Mouse (Mus musculus) liver, embryonic 13.5 days (tissue): ENCODE measurements around the gene St8sia6. TPM values are rescaled to one million over a fixed set of nuclear protein-coding genes. Genes with fewer than 3 reads are reported as not detected.
"Not testable (repeated sequence)": the region's sequence is repeated elsewhere in the genome, so short reads cannot be mapped to it uniquely, and the experiment has no call there.

Source experiments
- ATAC-seq: fragments of 200-750 bp; cut with Nextera tagmentation; 2 replicates; pipeline ENCODE4 v1.8.0; 2017; ENCODE audit warnings: low read depth, mild to moderate bottlenecking, moderate number of reproducible peaks, moderate library complexity
- DNase-seq: peaks from one replicate; pipeline ENCODE4 v3.0.0; 2022
- H3K27ac ChIP-seq: fragments of 300-500 bp; sonication (generic); 2 replicates; pipeline ENCODE4 v1.5.1; 2015; ENCODE audit warnings: moderate library complexity, mild to moderate bottlenecking, inconsistent platforms
- H3K27me3 ChIP-seq: fragments of 300-500 bp; sonication (generic); 2 replicates; pipeline ENCODE4 v1.6.1; 2015; ENCODE audit warnings: mild to moderate bottlenecking, inconsistent platforms
- H3K36me3 ChIP-seq: fragments of 300-500 bp; sonication (generic); 2 replicates; pipeline ENCODE4 v1.6.1; 2015; ENCODE audit warnings: mild to moderate bottlenecking, inconsistent platforms
- H3K4me1 ChIP-seq: fragments of 300-500 bp; sonication (generic); replicated peaks from 2 replicates; pipeline ENCODE4 v1.6.1; 2015; ENCODE audit warnings: inconsistent platforms
- H3K4me2 ChIP-seq: fragments of 300-500 bp; sonication (generic); 2 replicates; pipeline ENCODE4 v1.6.1; 2015; ENCODE audit warnings: inconsistent platforms, mild to moderate bottlenecking, moderate library complexity
- H3K4me3 ChIP-seq: fragments of 300-500 bp; sonication (generic); replicated peaks from 2 replicates; pipeline ENCODE4 v1.5.1; 2015; ENCODE audit warnings: mild to moderate bottlenecking, inconsistent platforms
- H3K9ac ChIP-seq: fragments of 300-500 bp; sonication (generic); 2 replicates; pipeline ENCODE4 v1.6.1; 2015; ENCODE audit warnings: mild to moderate bottlenecking, inconsistent platforms
- H3K9me3 ChIP-seq: fragments of 300-500 bp; sonication (generic); replicated peaks from 2 replicates; pipeline ENCODE4 v1.6.1; 2016; ENCODE audit warnings: inconsistent platforms
- WGBS: fragments of 180-500 bp; shearing (Covaris S2); methylation state at CpG from one replicate; pipeline ENCODE4 v1.1.7; 2015; ENCODE audit not compliant: insufficient replicate concordance; 5-methylcytosine and 5-hydroxymethylcytosine counted together
- polyA plus RNA-seq: library from polyadenylated mRNA; unstranded; fragments of >200 nt; fragmentation: Nextera tagmentation; extraction: Ambion mirVana; gene quantifications from 2 replicates; pipeline ENCODE4 v1.2.1, GENCODE M21; 2015

St8sia6 gene
- polyA plus RNA-seq, 1 experiment from 2014 or later = not detected

DNA sequence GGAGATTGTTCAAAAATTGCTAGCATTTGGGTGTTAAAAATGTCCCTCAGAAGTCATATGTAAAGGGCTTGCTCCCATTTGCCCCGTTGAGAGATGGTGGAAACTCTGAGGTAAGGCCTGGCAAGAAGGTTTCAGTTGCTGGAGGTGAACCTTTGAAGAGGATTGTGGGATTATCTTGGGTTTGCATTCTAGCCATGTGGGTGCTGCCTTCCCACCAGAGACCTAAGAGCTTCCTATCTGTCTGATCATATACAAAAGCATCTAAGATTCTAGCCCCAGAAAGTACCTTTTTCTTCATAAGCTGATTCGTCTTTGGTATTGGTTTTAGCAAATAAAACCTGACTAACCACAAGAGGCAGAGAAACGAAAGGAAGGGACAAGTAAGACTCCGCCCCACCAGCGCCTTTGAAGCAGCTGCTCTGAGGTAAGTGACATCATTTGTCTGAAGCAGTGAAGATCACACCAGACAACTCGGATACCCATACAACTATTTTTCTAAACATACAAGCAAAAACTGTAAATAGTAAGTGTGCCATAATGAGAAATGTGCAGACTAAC is 75.2 kb downstream of the St8sia6 start:
- ATAC-seq (no peak), DNase-seq (no peak)
- no peaks in the 10 kb centered on the region for H3K9me3 ChIP-seq
- 47% methylated on average over 6 of the region's 6 CpGs for WGBS
- H3K4me1 ChIP-seq = no peaks in the 10 kb centered on the region
- H3K4me3 ChIP-seq = no peak overlapping the region
- H3K27me3 ChIP-seq = no peaks in the 10 kb centered on the region
- no peak overlapping the region for H3K9ac ChIP-seq
- no peaks in the 10 kb centered on the region for H3K36me3 ChIP-seq
- no peak overlapping the region for H3K27ac ChIP-seq
- no peak overlapping the region for H3K4me2 ChIP-seq

DNA sequence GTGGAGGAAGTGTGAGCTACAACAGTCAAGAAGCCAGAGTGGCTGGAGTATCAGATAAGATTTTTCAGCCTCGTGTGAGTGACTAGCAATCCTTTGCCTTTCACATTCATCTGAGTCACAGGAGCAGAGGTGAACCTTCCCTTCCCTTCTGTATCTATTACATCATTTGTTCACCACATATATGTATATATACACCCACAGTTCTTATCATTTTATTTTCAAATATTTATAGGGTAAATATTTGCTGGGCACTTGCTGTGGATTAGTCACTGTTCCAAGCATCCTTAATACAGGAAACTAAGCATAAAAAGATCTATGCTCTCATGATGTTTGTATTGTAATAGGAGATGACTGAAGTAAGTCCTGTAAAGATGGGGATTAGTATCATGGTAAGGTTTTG is 85.1 kb downstream of the St8sia6 start:
- WGBS = 8% methylated on average over 1 of the region's 1 CpGs
- Histone ChIP-seq H3K4me2 (no peak overlapping the region), H3K27me3 (no peaks in the 10 kb centered on the region), H3K9ac (no peak overlapping the region), H3K4me3 (no peak overlapping the region), H3K4me1 (no peaks in the 10 kb centered on the region), H3K27ac (no peak overlapping the region), H3K36me3 (no peaks in the 10 kb centered on the region), H3K9me3 (no peaks in the 10 kb centered on the region)
- ATAC-seq (no peak), DNase-seq (no peak)

DNA sequence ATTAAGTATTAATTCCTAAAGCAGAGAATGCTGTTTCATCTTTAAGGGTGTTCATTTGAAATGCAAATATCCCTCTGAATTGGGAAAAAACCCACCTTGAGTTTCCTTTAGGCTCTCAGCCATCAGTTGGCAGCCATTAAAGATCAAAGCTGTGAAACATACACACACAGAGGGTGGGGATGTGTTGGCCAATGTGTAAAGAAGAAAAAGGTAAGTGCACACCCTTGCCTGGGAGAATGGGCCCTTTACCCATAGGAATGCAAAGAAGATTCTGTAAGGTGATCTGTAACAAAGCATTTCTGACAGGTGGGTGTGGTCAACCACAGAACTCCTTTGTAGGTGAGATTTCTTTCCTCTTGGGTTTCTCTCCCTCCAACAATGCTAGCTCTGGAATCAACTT is 96.3 kb downstream of the St8sia6 start:
- no peak for ATAC-seq
- H3K4me1 ChIP-seq = no peaks in the 10 kb centered on the region
- DNase-seq = no peak
- H3K9ac ChIP-seq = no peak overlapping the region
- no peaks in the 10 kb centered on the region for H3K27me3 ChIP-seq
- H3K4me2 ChIP-seq = no peak overlapping the region
- H3K27ac ChIP-seq = no peak overlapping the region
- no peaks in the 10 kb centered on the region for H3K36me3 ChIP-seq
- no peak overlapping the region for H3K4me3 ChIP-seq
- no peaks in the 10 kb centered on the region for H3K9me3 ChIP-seq

DNA sequence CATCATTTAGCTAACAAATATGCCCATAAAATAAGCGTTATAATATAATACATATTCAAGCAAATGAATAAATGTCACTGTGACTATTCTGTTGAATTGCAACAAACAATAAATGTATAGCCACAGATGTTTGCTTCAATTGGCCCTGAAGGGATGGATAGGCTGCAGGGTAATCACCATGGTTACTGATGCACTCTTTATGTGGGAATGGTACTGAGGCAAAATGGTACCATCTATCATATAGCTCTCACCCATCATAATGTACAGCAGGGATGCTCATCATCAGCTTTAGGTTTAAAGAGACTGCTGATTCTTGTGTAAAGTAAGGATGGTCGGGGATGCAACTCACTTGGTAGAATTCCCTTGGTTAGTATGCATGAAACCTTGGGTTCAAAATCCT is 99.4 kb downstream of the St8sia6 start:
- DNase-seq (no peak), ATAC-seq (no peak)
- Histone ChIP-seq H3K4me2 (no peak overlapping the region), H3K27me3 (no peaks in the 10 kb centered on the region), H3K9me3 (no peaks in the 10 kb centered on the region), H3K4me3 (no peak overlapping the region), H3K27ac (no peak overlapping the region), H3K4me1 (no peaks in the 10 kb centered on the region), H3K36me3 (no peaks in the 10 kb centered on the region), H3K9ac (no peak overlapping the region)
- 43% methylated on average over 2 of the region's 2 CpGs for WGBS

DNA sequence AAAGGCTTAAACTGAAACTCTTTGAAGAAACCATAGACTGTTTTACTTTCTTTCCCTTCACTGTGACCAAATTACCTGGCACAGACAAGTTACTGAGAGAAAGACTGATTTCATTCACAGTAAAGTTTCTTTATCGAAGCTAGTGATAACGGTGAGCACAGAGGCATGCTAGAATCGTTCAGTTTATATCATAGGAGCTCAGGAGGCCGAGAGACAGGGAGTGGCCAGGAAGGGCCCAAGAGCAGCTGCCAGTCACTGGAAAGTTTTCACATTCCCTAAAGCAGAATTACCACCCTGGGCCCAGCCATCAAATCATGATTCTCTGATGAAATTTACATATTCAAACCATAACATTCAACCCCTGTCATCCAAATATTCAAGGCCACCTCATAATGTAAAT is 109.5 kb downstream of the St8sia6 start:
- H3K9me3 ChIP-seq = no peaks in the 10 kb centered on the region
- H3K27ac ChIP-seq = no peak overlapping the region
- no peak for ATAC-seq
- H3K4me2 ChIP-seq = no peak overlapping the region
- no peak overlapping the region for H3K4me3 ChIP-seq
- WGBS = 40% methylated on average over 4 of the region's 4 CpGs
- H3K4me1 ChIP-seq = no peaks in the 10 kb centered on the region
- no peak for DNase-seq
- H3K9ac ChIP-seq = no peak overlapping the region
- no peaks in the 10 kb centered on the region for H3K27me3 ChIP-seq
- no peaks in the 10 kb centered on the region for H3K36me3 ChIP-seq

DNA sequence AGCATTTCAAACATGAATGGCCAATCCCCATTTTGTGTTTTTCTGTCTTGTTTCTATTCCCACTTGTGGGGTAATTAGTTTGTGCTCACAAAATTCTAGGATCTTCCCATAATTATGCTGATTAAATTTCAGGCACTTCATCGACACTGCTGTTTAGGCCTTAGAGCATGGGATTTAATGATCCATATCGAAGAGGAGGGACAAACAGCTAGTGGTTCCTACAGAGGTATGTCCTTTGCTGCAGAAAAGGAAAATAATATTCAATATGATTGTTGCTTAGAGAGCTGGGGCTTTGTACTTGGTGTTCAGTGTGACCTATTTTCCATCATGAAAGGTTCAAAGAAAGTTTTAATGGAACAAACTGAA is 110.7 kb downstream of the St8sia6 start:
- DNase-seq (no peak), ATAC-seq (no peak)
- no peak overlapping the region for H3K9ac ChIP-seq
- no peaks in the 10 kb centered on the region for H3K4me1 ChIP-seq
- H3K27me3 ChIP-seq = no peaks in the 10 kb centered on the region
- WGBS = 67% methylated on average over 2 of the region's 2 CpGs
- no peak overlapping the region for H3K27ac ChIP-seq
- H3K4me2 ChIP-seq = no peak overlapping the region
- no peaks in the 10 kb centered on the region for H3K36me3 ChIP-seq
- no peaks in the 10 kb centered on the region for H3K9me3 ChIP-seq
- H3K4me3 ChIP-seq = no peak overlapping the region

DNA sequence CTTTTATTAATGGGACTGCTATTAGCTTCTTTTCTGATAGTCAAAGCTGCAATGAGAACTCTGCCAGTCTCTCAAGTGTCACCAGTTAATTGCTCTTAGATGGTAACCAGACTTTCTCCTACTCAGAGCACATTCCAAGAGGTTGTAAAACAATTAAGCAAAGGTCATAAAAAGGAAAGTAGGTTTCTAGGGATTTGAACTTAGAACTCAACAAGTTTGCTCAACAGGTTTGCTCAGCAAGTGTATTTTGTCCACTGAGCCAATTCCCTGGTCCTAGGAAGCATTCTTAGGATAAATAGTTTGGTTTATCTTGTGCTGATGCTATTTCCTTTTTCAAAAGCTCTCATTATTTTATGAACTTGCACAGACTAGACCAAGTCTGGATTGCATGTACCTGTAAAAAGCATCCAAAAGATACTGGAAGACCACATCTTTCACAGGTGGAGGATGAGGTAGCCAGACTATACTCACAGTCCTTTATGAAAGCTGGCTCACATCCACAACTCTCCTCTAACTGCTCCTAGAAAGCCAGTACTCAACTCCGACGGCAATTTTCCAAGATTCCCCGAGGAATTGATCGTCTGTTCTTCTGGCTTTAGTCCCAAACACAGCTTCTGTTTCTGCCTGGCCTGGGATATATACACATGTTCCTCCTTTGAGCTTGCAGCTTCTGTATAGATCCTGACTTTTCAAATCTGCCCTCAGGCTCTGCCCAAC is 111.2 kb downstream of the St8sia6 start:
- no peaks in the 10 kb centered on the region for H3K27me3 ChIP-seq
- no peaks in the 10 kb centered on the region for H3K9me3 ChIP-seq
- H3K36me3 ChIP-seq = no peaks in the 10 kb centered on the region
- no peak overlapping the region for H3K9ac ChIP-seq
- WGBS = 75% methylated on average over 4 of the region's 4 CpGs
- no peak overlapping the region for H3K4me3 ChIP-seq
- DNase-seq = no peak
- no peaks in the 10 kb centered on the region for H3K4me1 ChIP-seq
- ATAC-seq = no peak
- no peak overlapping the region for H3K4me2 ChIP-seq
- no peak overlapping the region for H3K27ac ChIP-seq

DNA sequence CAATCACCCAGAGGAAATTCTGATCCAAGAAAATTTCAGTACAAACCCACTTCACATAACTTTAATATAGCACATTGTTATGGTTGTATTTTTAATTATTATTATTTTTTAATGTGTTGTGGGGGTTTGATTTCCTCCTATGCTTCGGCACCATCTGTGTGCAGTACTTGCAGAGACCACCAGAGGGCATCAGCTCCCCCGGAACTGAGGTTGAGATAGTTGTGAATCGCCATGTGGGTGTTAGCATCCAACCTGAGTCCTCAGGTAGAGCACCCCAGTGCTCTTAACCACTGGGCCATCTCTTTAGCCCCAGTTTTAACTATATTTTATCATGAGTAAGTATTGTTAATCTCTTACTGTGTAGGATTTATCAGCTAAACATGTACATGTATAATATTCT is 120.9 kb downstream of the St8sia6 start:
- Histone ChIP-seq H3K4me2 (no peak overlapping the region), H3K9me3 (no peaks in the 10 kb centered on the region), H3K4me1 (no peaks in the 10 kb centered on the region), H3K9ac (no peak overlapping the region), H3K27me3 (no peaks in the 10 kb centered on the region), H3K4me3 (no peak overlapping the region), H3K36me3 (no peaks in the 10 kb centered on the region), H3K27ac (no peak overlapping the region)
- 42% methylated on average over 3 of the region's 3 CpGs for WGBS
- DNase-seq (peak; percentile 4), ATAC-seq (no peak)

DNA sequence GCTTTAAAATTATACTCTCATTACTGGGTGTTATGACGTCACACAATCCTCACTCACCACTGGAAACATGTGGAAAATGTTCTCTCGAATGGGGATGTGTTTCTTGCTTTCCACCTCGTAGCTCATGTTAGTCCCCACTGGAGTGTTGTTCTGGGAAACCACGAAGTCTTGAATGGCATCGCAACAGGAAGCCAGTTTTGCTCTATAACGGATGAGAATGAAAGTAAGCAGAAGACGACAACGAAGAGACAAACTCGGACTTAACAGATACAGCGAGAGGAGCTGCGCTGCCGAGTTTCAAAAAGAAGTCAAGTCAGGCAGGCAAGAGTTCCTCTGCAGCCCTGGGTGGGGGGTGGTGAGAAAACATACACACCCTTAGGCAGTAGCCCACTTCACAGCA is 121.4 kb downstream of the St8sia6 start:
- DNase-seq (no peak), ATAC-seq (no peak)
- Histone ChIP-seq H3K9me3 (no peaks in the 10 kb centered on the region), H3K4me1 (no peaks in the 10 kb centered on the region), H3K4me3 (no peak overlapping the region), H3K27me3 (no peaks in the 10 kb centered on the region), H3K4me2 (no peak overlapping the region), H3K36me3 (no peaks in the 10 kb centered on the region), H3K27ac (no peak overlapping the region), H3K9ac (no peak overlapping the region)
- 48% methylated on average over 12 of the region's 12 CpGs for WGBS

DNA sequence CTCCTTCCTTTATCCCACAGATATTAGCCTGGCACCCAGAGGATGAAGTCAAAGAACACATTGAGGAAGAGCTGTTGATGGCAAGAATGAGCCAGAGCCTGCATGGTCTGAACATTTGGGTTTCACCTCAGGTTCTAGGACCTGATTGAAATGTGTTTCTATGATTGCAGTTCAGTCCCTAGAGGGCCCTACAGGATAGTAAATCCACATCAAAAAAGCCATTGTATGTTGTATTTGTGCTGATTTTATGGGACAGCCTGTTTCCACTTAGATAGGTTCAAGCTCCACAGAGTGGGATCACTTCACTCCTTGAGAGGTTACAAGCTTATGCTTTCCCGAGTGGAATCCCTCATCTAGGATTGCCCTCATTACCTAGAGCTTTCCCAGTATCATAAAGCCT is 159.0 kb downstream of the St8sia6 start:
- no peak for ATAC-seq
- no peaks in the 10 kb centered on the region for H3K36me3 ChIP-seq
- no peak overlapping the region for H3K4me2 ChIP-seq
- no peak overlapping the region for H3K9ac ChIP-seq
- H3K9me3 ChIP-seq = no peaks in the 10 kb centered on the region
- H3K4me1 ChIP-seq = no peaks in the 10 kb centered on the region
- WGBS = 29% methylated on average over 1 of the region's 1 CpGs
- H3K27ac ChIP-seq = no peak overlapping the region
- H3K4me3 ChIP-seq = no peak overlapping the region
- no peaks in the 10 kb centered on the region for H3K27me3 ChIP-seq
- no peak for DNase-seq

DNA sequence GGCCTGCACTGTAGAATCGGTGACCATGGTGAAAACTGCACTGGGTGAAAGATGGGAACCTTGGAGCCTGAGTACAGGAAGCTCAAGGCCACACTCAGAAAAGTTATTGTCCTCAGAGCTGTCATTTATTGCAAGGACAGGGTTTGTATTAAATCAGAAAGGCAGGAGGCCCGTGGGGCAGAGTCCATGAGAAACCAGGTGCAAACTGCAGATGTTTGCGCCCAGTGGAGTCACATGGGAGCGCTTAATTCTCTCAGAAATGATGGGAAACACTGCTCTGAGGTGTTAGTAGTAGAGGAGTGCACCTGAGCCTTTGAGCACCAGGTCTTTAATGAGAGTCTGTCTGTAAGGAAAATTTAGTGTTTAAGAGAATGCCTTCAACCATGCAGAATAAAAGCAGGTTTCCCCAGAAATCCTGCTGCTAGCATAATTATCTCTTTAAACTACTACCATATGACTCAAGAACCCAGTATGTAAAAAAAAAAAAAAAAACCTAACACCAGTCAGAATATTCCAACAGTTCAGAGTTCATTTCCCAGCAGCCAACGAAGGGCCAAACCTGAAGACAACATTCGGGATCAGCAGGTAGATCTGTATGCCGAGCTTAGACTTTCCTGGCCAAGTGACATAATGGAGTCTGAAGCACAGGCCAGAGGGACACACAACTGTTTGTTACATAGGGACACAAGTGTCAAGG is 163.6 kb downstream of the St8sia6 start:
- WGBS = 73% methylated on average over 7 of the region's 7 CpGs
- H3K9ac ChIP-seq = no peak overlapping the region
- H3K4me3 ChIP-seq = no peak overlapping the region
- no peaks in the 10 kb centered on the region for H3K9me3 ChIP-seq
- DNase-seq = no peak
- H3K27ac ChIP-seq = no peak overlapping the region
- ATAC-seq = no peak
- no peaks in the 10 kb centered on the region for H3K27me3 ChIP-seq
- no peaks in the 10 kb centered on the region for H3K36me3 ChIP-seq
- no peak overlapping the region for H3K4me2 ChIP-seq
- H3K4me1 ChIP-seq = no peaks in the 10 kb centered on the region

DNA sequence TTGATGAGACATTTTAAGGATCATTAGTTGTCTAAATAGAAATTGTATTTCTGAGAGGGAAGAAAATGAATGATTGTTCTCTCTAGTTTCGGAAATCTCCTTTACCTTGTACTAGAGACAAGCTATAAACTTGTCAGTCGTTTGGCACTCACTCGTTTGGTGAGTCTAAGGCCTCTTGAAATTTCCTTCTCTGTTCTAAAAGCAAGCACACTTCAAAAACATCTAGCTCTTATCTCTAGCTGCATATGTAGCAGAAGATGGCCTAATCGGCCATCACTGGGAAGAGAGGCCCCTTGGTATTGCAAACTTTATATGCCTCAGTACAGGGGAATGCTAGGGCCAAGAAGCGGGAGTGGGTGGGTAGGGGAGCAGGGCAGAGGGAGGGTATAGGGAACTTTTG is 190.2 kb downstream of the St8sia6 start:
- H3K4me3 ChIP-seq, H3K36me3 ChIP-seq, H3K9me3 ChIP-seq, H3K9ac ChIP-seq, H3K27me3 ChIP-seq: not testable (repeated sequence)
- peak overlapping the region; percentile 35 for H3K4me2 ChIP-seq
- peaks cover 27% of the 10 kb centered on the region for H3K4me1 ChIP-seq
- DNase-seq (peak; percentile 20), ATAC-seq (peak; percentile 98)
- H3K27ac ChIP-seq = peak overlapping the region; percentile 77
- WGBS = 19% methylated on average over 5 of the region's 5 CpGs
